Mouse (Mus musculus): ENCODE measurements around the gene Ell.

DNA sequence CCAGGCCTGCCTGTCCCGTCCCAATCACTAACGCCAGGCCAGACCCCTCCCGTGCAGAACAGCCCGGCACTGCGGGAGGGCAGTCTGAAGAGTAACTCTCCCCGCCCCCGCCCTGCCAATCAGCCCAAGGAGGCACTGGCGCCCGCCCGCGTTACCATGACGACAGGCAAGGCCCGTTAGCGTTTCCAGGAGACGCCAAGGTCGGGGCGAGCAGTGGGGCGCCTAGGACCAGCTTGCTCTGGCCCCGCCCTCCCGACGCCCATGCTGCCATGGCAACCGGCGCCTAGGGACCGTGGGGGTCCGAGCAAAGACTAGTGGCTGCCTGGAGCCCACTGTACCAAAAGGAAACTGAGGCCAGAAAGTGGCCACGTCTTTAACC is 62.0 kb downstream of the Ell start:
- TF ChIP-seq CTCF (IDR thresholded peaks at IDR 0.05; ENCODE audit: low read depth, low read length) (no peak), POLR2A (IDR thresholded peaks at IDR 0.05; ENCODE audit: extremely low read depth, insufficient read depth, low read length) (no peak)

Measured in liver, adult 2 months (tissue).